ENCODE assay signal across 12 mouse cellular contexts in genomic region chr2:165786467-165786866, GRCm38 (mm10).
DNase-seq lines count a peak whose midpoint lies in the region; ATAC-seq and TF ChIP-seq lines count a peak whose summit lies in the region.
"Had no signal": no experiment of that assay in that cellular context is flagged by ENCODE, and none has a peak within 500 bp of the region (broad histone marks: within the 10 kb centered on the region; RNA-seq: fewer than 3 reads in every experiment).

No protein-coding gene starts in this region.

- no peaks in the 10 kb centered on the region for H3K36me3 ChIP-seq in heart, adult 2 months (ENCODE audit: control insufficient read depth, insufficient read depth, low read length)
- peaks cover 68% of the 10 kb centered on the region for H3K36me3 ChIP-seq in liver, postnatal 0 days (replicated peaks; ENCODE audit: insufficient read depth, low read length)
- H3K36me3 ChIP-seq in liver, embryonic 11.5 days (ENCODE audit: control insufficient read depth, insufficient read depth, low read length) = peaks cover 56% of the 10 kb centered on the region

- no peak for TF ChIP-seq EP300 in heart, adult 2 months (IDR thresholded peaks at IDR 0.05; ENCODE audit: insufficient read depth, low read depth, low read length)
- no peak for TF ChIP-seq EP300 in liver, postnatal 0 days (IDR thresholded peaks at IDR 0.05; ENCODE audit: low read depth)

- TF ChIP-seq CTCF in heart, adult 2 months (IDR thresholded peaks at IDR 0.05) = peak; percentile 69
- TF ChIP-seq CTCF in liver, postnatal 0 days (IDR thresholded peaks at IDR 0.05; ENCODE audit: low read depth) = peak; percentile 44

- no peaks in the 10 kb centered on the region for H3K79me2 ChIP-seq in heart, adult 2 months (replicated peaks; ENCODE audit: control insufficient read depth, insufficient read depth, low read length)

- no peaks in the 10 kb centered on the region for H3K27me3 ChIP-seq in heart, adult 2 months (ENCODE audit: control insufficient read depth, insufficient read depth, low read length)
- H3K27me3 ChIP-seq in liver, postnatal 0 days (ENCODE audit: insufficient read depth, low read length) = no peaks in the 10 kb centered on the region
- no peaks in the 10 kb centered on the region for H3K27me3 ChIP-seq in liver, embryonic 11.5 days (replicated peaks; ENCODE audit: control insufficient read depth, insufficient read depth, low read length)
- H3K27me3 ChIP-seq: heart, embryonic 15.5 days; lung, embryonic 15.5 days had no signal

- no peak overlapping the region for H3K9ac ChIP-seq in heart, adult 2 months (ENCODE audit: low read depth, low read length)
- no peak overlapping the region for H3K9ac ChIP-seq in liver, postnatal 0 days (replicated peaks)
- no peak overlapping the region for H3K9ac ChIP-seq in liver, embryonic 11.5 days (ENCODE audit: low read depth, low read length)
- H3K9ac ChIP-seq: heart, embryonic 15.5 days; lung, embryonic 15.5 days had no signal

- no peak overlapping the region for H3K27ac ChIP-seq in heart, adult 2 months
- H3K27ac ChIP-seq in liver, postnatal 0 days (ENCODE audit: low read depth) = no peak overlapping the region
- no peak overlapping the region for H3K27ac ChIP-seq in liver, embryonic 11.5 days (ENCODE audit: low read depth, low read length)
- H3K27ac ChIP-seq: heart, embryonic 15.5 days; lung, embryonic 15.5 days had no signal

- H3K4me3 ChIP-seq in heart, adult 2 months = no peak overlapping the region
- H3K4me3 ChIP-seq in liver, postnatal 0 days (ENCODE audit: low read depth, low read length) = no peak overlapping the region
- no peak overlapping the region for H3K4me3 ChIP-seq in liver, embryonic 11.5 days (ENCODE audit: low read depth, low read length)
- H3K4me3 ChIP-seq: erythroblast, embryonic 14.5 days; heart, embryonic 15.5 days; lung, embryonic 15.5 days had no signal

- no peak for DNase-seq in heart, adult 2 months
- DNase-seq in heart, postnatal 14 days = no peak
- DNase-seq in liver, postnatal 0 days = no peak
- DNase-seq in liver, embryonic 11.5 days (ENCODE audit: low spot score) = no peak
- peak; percentile 26 for DNase-seq in MN1 (ENCODE audit: low spot score)
- DNase-seq in retina, embryonic 14.5 days (ENCODE audit: low spot score) = peak; percentile 55
- DNase-seq in layer of hippocampus, adult 18-20 months (ENCODE audit: low spot score in 2 of 2) = no peak
- DNase-seq: cerebellum, adult 11 months had no signal

- no peak for TF ChIP-seq POLR2A in heart, adult 2 months (IDR thresholded peaks at IDR 0.05; ENCODE audit: insufficient read depth, low read depth, low read length)

- WGBS in heart, adult 2 months = 75% methylated on average over 1 of the region's 1 CpGs
- WGBS in liver, postnatal 0 days (ENCODE audit: insufficient replicate concordance) = 85% methylated on average over 1 of the region's 1 CpGs
- 81% methylated on average over 1 of the region's 1 CpGs for WGBS in liver, embryonic 11.5 days

- H3K9me3 ChIP-seq in liver, postnatal 0 days (ENCODE audit: low read length) = no peaks in the 10 kb centered on the region
- no peaks in the 10 kb centered on the region for H3K9me3 ChIP-seq in liver, embryonic 11.5 days (ENCODE audit: control insufficient read depth, low read length)
- H3K9me3 ChIP-seq: heart, embryonic 15.5 days; lung, embryonic 15.5 days had no signal

- H3K4me2 ChIP-seq in liver, postnatal 0 days (ENCODE audit: low read depth, low read length) = no peak overlapping the region
- H3K4me2 ChIP-seq in liver, embryonic 11.5 days = no peak overlapping the region
- H3K4me2 ChIP-seq: heart, embryonic 15.5 days; lung, embryonic 15.5 days had no signal

- no peak for ATAC-seq in liver, postnatal 0 days
- ATAC-seq in liver, embryonic 11.5 days (replicated peaks; ENCODE audit: low FRiP score) = no peak
- ATAC-seq: hindbrain, embryonic 16.5 days had no signal

- H3K4me1 ChIP-seq in heart, adult 2 months (ENCODE audit: control insufficient read depth, insufficient read depth, low read length) = peaks cover 3% of the 10 kb centered on the region
- no peaks in the 10 kb centered on the region for H3K4me1 ChIP-seq in liver, postnatal 0 days (ENCODE audit: insufficient read depth)
- no peaks in the 10 kb centered on the region for H3K4me1 ChIP-seq in liver, embryonic 11.5 days (replicated peaks; ENCODE audit: control insufficient read depth, insufficient read depth, low read length)

- intact Hi-C loops in heart, adult 2 months (cut with DNase I) = loop anchor here (10.0 kb wide), 1 partner anchor 778 kb away; no protein-coding TSS in a partner anchor
- intact Hi-C loops in heart, postnatal 14 days (cut with DNase I) = loop anchor here (10.0 kb wide), 1 partner anchor 778 kb away; no protein-coding TSS in a partner anchor

Comparison
In these comparisons a context has a peak if more than half of its experiments do, and no peak if none do; other contexts are left out.
1. DNase-seq: peak in MN1 (single experiment) and retina, embryonic 14.5 days (single experiment); none in heart, adult 2 months (0 of 2), heart, postnatal 14 days (0 of 2), liver, postnatal 0 days (single experiment), liver, embryonic 11.5 days (single experiment) and layer of hippocampus, adult 18-20 months (0 of 2).